Mouse (Mus musculus) gastrocnemius, adult 8-10 months (tissue): ENCODE results near the gene Nmur1. TPM values are rescaled to one million over a fixed set of nuclear protein-coding genes. Genes with fewer than 3 reads are reported as not detected.

ENCODE experiments used
- DNase-seq, 2 experiments: peaks; one replicate each; pipeline ENCODE4 v3.0.0; 2022; ENCODE audit warnings: low spot score in 2 of 2
- total RNA-seq, 4 experiments: library from RNA; stranded (reverse); gene quantifications; 2 replicates each; pipeline ENCODE4 v1.2.4; 2022

Gene Nmur1
- total RNA-seq, 4 experiments from 2014 or later = not detected

- no peak for DNase-seq
These were observed 11.3 kb downstream of the Nmur1 start for GRCm38 (mm10) chr1:86414715-86415114.

DNA sequence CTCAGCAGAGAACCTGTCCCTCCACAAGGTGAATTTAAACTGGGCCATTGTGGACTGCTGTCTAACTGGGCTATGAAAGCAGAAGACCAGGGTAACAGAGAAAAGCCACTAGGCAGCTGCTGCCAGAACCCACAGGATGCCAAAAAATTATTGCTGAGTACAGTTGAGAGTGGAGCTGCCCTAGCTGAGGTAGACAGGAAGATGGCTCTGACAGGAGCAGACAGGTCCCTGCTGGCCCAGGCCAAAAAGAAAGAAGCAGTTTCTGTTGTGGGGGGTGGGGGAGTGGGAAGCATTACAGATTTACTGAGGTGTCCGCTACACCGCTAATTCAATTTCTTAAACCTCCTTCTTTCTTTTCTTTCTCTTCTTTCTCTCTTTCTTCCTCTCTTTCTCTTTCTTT, 16.6 kb downstream of the Nmur1 start:
- no peak for DNase-seq

- DNase-seq = no peak
These were observed 17.5 kb downstream of the Nmur1 start for GRCm38 (mm10) chr1:86408515-86408914.

DNA sequence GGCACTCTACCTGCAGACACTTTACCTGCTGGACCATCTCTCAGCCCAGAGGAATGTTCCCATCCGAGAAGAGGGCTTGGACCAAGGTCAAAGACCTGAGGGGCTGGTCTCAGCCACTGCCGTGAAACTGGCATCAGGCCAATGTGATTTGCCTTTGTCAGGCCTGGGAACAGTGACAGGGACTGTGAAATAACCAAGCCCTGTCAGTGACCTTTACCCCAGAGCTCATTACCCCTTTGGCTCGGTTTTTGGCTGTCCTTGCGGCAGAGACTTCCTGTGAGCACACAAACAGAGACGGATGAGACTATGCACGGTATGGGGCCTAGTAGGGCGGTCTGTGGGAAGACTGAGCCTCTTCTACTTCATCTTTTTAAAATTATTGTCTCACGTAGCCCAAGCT, 19.1 kb downstream of the Nmur1 start:
- DNase-seq = no peak

DNA sequence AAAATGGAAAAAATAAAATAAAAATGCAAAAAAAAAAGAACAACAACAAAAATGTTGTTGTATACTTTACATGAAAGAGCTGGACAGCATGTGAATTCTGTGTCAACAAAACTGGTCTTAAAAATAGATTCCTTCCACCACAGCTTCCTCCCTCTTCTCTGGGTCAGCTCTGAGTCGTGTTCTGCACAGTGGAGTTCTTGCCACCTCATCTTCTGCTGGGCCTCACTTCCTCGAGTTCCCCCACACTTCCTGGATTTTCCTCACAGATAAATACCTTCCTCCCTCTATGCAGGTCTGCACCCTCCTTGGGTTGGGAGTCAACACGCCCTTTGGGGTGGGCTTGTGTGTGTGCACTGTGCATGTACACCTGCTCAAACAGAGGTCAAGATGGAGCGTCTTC, 19.7 kb downstream of the Nmur1 start:
- DNase-seq = no peak

- no peak for DNase-seq
These were observed 21.2 kb downstream of the Nmur1 start for GRCm38 (mm10) chr1:86404834-86405233.

DNA sequence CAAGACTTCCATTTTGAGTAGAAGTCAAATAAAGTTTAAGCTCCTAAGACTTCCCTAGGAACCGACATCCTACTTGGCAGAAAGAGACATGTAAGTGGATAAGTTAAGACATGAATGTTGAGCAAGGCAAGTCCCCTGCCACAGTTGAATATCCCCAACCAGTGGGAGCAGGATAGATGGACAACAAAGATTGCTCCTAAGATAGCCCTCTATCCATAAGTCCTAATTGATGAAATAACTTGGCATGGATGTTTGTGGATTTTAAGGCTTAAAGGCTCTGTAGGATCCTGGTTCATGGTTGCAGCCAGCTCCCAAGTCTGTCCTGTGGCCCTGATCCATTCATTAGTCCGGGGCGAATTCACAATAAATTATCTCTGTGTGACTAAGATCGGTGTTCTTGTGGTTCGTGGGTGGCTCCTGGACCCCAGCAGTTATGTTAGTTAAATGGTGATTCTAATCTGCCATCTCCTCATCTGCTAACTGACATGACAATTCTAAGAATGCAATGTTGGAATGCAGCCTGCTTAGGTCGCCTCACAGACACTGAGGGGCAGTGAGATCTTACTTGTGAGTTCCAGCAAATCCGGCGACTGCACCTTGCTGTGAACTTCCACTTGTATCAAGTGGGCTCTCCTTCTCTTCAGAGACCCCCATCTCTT, 25.8 kb downstream of the Nmur1 start:
- DNase-seq = no peak

GRCm38 (mm10) chr1:86399322-86399721, 26.7 kb downstream of the Nmur1 start:
- no peak for DNase-seq

DNA sequence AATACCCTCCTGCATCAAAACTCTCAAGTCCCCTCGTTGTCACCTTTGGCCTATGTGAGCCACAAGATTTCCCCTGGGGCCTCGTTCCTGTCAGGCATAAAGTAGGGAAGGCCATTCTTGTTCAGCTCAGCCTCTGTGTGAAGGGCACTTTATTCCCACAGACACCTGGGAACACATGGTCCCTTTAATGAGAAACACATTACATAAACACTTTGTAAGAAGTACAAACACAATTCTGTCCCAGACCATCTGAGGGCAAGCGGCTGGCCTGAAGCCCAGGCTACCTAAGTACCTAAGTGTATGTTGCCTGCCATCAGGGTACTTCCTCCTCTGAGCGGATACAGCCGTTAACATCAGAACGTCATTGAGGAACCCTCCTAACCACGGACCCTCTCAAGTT, 27.8 kb downstream of the Nmur1 start:
- DNase-seq = no peak

- DNase-seq = no peak
These were observed 28.4 kb downstream of the Nmur1 start for GRCm38 (mm10) chr1:86397621-86398020.

DNA sequence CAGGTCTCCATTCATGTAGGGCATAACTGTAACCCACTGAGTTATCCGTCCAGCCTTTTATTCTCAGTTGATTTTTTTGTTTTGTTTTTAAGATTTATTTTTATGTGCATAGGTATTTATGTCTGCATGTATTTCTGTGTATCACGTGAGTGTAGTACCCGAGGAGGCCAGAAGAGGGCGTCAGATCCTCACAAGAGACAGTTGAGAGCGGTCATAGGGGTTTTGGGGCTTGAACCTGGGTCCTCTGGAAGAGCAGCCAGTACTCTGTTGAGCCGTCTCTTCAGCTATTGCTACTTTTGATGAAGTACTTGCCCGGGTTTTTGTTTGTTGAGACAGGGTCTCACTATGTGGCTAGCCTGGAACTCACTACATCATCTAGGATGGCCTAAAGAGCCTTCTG, 30.1 kb downstream of the Nmur1 start:
- no peak for DNase-seq

DNA sequence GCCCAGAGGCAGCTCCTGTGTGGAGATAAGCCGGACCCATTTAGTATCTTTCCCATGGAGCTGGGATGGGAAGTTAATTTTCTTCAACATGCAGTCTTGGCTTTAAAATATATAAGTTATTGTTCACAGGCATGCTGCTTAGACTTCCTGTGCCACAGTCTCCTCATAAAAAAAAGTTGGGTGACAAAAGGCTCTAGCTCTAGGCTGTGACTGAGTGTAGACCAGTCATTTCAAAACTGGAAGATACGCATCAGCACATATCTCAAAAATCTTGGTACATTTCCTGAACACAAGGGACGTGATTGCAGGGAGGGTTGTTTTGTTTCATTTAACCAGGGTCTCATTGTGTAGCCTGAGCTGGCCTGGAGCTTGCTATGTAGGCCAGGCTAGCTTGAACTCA, 31.8 kb downstream of the Nmur1 start:
- DNase-seq = no peak

DNA sequence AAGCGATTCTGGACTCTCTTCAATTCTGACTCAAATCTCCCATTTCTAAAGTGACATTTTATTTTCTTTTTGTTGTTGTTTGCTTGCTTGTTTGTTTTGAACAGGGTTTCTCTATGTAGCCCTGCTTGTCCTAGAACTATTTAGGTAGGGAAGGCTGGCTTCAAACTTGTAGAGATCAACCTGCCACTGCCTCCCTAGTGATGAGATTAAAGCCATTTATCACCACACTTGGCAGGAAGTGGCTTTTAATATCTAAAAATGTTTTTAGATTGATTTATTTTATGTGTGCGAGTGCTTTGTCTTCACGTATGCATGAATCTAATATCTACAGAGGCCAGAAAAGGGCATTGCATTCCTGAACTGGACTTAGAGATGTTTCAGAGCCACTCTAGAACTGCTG, 32.8 kb downstream of the Nmur1 start:
- no peak for DNase-seq

GRCm38 (mm10) chr1:86391425-86391824, 34.6 kb downstream of the Nmur1 start:
- no peak for DNase-seq

- peak; percentile 22 to 37 for DNase-seq
These were observed 36.8 kb downstream of the Nmur1 start for GRCm38 (mm10) chr1:86389230-86389629.

DNA sequence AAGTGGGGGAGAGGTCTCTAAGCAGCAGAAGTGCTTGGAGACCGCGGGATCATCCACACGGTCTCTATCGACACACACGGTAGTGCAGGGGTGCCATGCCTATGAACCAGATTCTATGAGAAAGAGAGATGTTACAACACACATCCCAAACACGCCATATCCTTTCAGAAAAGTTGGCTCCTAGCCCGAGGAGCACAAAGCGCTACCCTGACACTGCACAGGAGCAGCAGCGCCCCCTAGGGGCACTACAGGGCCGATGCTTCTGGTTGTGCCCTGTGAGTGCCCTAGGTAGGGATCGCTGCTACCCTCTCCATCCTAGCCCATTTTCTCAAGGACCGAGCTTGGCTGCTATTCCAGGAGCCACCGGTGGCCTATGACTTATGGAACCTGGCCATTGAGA, 45.0 kb downstream of the Nmur1 start:
- DNase-seq = peak in 1 of 2 experiments; percentile 36

DNA sequence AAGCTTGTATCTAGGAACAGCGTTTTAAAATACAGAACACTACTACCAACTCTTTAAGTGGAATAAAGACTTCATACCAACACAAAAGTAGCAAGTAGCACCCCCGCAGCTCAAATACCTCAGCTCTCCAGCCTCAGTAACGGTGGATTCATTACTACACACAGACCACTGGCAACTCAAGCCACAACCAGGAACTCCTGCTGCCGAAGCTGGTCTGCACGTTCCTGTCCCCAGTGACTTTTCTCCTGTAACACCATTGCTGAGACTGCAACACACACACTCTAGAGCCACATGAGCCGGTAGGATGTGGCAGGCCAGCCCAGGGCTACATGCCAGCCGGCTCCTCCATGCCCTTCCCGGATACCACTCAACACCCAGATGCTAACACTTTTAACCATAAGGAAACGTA, 46.9 kb downstream of the Nmur1 start:
- peak in 1 of 2 experiments; percentile 17 for DNase-seq

- no peak for DNase-seq
These were observed 47.4 kb downstream of the Nmur1 start for GRCm38 (mm10) chr1:86378662-86379061.

- peak in 1 of 2 experiments; percentile 23 for DNase-seq
These were observed 49.7 kb downstream of the Nmur1 start for GRCm38 (mm10) chr1:86376354-86376753.

- peak; percentile 28 to 53 for DNase-seq
These were observed 54.0 kb downstream of the Nmur1 start for GRCm38 (mm10) chr1:86371997-86372396.

- no peak for DNase-seq
These were observed 57.9 kb downstream of the Nmur1 start for GRCm38 (mm10) chr1:86368086-86368485.

DNA sequence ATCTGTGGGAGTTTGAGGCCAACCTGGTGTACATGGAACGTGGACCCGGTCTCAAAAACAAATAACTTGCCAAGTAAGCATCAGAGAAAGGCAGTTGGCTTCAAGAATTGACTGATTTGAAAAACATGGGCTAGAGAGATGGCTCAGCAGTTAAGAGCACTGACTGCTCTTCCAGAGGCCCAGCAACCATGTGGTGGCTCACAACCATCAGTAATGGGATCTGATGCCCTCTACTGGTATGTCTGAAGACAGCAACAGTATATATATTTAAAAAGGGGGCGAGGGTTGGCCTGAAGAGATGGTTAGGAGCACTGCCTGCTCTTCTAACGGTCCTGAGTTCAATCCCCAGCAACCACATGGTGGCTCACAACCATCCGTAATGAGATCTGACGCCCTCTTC, 62.4 kb downstream of the Nmur1 start:
- no peak for DNase-seq

DNA sequence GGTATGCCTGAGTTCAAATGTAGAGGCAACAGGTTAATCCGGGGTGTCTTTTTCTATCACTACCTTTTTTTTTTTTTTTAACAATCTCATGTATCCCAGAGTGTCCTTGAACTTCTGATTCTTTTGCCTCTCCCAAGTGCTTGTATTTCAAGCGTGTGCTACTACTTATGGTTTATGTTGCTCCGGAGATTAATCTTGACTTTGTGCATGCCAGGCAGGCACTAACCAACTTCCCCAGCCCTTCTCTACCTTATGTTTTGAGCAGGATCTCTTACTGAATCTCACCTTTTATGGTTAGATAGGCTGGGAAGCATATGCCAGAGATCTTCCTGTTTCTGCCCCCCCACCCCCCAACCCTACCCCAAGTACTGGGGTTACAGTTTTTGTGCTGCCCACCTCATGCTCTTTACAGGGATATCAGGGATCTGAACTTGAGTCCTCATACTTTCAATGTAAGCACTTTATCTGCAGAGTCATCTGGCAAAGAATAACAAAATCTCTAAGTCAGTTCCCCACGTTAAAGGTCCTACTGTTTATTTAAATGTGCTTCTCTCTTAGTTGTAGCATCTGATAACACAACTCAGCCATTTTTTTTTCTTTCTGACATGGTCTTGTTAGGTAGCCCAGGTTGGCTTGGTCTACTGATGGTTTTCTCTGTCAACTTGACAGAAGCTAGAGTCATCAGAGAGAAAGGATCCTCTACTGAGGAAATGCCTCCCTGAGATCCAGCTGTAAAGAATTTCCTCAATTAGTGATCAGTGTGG, 64.0 kb downstream of the Nmur1 start:
- DNase-seq = no peak
